Mouse (Mus musculus) MEL (cell line): ENCODE results near the gene Fev.

ENCODE experiments used
- CHD1 ChIP-seq: IDR thresholded peaks from 2 replicates; pipeline ENCODE4 v1.6.1; 2012; ENCODE audit warnings: low read depth, mild to moderate bottlenecking, inconsistent platforms, low read length, improper control_type of control experiment
- CTCF ChIP-seq, 3 experiments: IDR thresholded peaks in 2 of 3; conservative IDR thresholded peaks in 1 of 3; 2 replicates each; pipeline ENCODE4 v1.5.1; 2011 to 2012; ENCODE audit warnings: low read length in 3 of 3, low read depth in 2 of 3, mild to moderate bottlenecking in 2 of 3, improper control_type of control experiment in 1 of 3, inconsistent platforms in 1 of 3, mixed read lengths in 1 of 3, moderate library complexity in 1 of 3; ENCODE audit not compliant: control insufficient read depth in 1 of 3, insufficient read depth in 1 of 3, poor library complexity in 1 of 3, severe bottlenecking in 1 of 3
- EP300 ChIP-seq, 2 experiments: IDR thresholded peaks; 2 replicates each; pipeline ENCODE4 v1.6.1; 2011; ENCODE audit warnings: improper control_type of control experiment in 2 of 2, low read length in 2 of 2, low read depth in 1 of 2, mild to moderate bottlenecking in 1 of 2
- ETS1 ChIP-seq: IDR thresholded peaks from 2 replicates; pipeline ENCODE4 v1.6.1; 2012; ENCODE audit warnings: low read depth, mild to moderate bottlenecking, inconsistent platforms, low read length, improper control_type of control experiment, moderate library complexity
- KAT2A ChIP-seq: conservative IDR thresholded peaks from 2 replicates; pipeline ENCODE4 v1.6.1; 2012; ENCODE audit warnings: low read depth, low read length, improper control_type of control experiment, inconsistent platforms
- MAFK ChIP-seq: IDR thresholded peaks from 2 replicates; pipeline ENCODE4 v1.6.1; 2011; ENCODE audit warnings: low read depth, mild to moderate bottlenecking, low read length, improper control_type of control experiment, borderline replicate concordance
- POLR2A ChIP-seq, 2 experiments: IDR thresholded peaks; 2 replicates each; pipeline ENCODE4 v1.6.1; 2011 to 2012; ENCODE audit warnings: low read length in 2 of 2, mild to moderate bottlenecking in 2 of 2, control low read depth in 1 of 2, improper control_type of control experiment in 1 of 2, low read depth in 1 of 2, moderate library complexity in 1 of 2; ENCODE audit not compliant: control insufficient read depth in 1 of 2, insufficient read depth in 1 of 2, poor library complexity in 1 of 2
- RAD21 ChIP-seq: IDR thresholded peaks from 2 replicates; pipeline ENCODE4 v1.6.1; 2011; ENCODE audit warnings: mild to moderate bottlenecking, low read depth, low read length, improper control_type of control experiment
- SIN3A ChIP-seq: IDR thresholded peaks from 2 replicates; pipeline ENCODE4 v1.6.1; 2012; ENCODE audit warnings: low read length, improper control_type of control experiment, inconsistent platforms
- SMC3 ChIP-seq: IDR thresholded peaks from 2 replicates; pipeline ENCODE4 v1.6.1; 2011; ENCODE audit warnings: low read depth, low read length, improper control_type of control experiment
- TBP ChIP-seq: IDR thresholded peaks from 2 replicates; pipeline ENCODE4 v1.8.0; 2011; ENCODE audit warnings: low read depth, low read length, improper control_type of control experiment
- USF1 ChIP-seq: IDR thresholded peaks from 2 replicates; pipeline ENCODE4 v1.6.1; 2014; ENCODE audit warnings: low read depth, mild to moderate bottlenecking, inconsistent platforms, low read length, improper control_type of control experiment, moderate library complexity
- ZC3H11A ChIP-seq: IDR thresholded peaks from 2 replicates; pipeline ENCODE4 v1.6.1; 2012; ENCODE audit warnings: low read depth, mild to moderate bottlenecking, inconsistent platforms, low read length, improper control_type of control experiment
- ZKSCAN1 ChIP-seq: IDR thresholded peaks from 2 replicates; pipeline ENCODE4 v1.6.1; 2012; ENCODE audit warnings: low read depth, mild to moderate bottlenecking, inconsistent platforms, low read length, improper control_type of control experiment, moderate library complexity

DNA sequence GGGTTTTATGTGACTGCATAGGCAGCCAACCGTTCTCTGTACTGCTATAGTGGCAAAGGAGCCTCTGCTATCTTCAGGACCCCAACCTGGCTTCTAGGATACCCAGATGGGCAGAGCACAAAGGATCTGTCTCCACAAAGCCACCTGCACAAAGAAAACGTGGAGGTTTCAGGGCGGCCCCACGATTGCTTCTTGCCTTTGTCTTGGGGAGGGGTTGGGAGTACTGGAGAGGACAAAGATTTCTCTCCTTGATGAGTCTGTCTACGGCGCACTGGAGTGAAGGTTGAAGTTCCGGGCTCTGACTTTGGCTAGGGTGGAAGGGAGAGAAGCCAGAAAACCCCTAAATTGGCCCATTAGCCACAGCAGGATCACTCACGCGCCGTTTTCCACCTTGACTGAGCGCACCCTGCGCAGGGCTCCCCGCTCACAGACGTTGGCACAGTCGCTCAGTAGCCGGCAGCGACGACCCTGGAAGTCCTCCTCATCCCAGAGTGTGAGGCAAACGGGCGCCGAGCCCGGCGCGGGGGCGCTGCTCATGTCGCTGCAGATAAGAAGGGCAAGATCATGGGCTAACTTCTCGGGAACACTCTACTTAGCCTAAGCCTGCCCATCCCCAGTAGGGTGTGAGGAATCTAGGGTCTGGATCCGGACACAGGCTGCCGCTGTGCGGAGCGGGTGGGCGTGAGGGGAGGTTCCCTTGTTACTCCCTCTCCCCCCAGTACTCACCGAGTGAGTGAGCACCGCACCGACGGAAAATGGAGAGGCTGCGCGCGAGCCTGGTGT lies 7.3 kb upstream of the Fev start:
- TF ChIP-seq RAD21, result no peak
- no peak for TF ChIP-seq ZC3H11A
- no peak for TF ChIP-seq KAT2A
- TF ChIP-seq ETS1, result no peak
- no peak for TF ChIP-seq POLR2A (IDR thresholded peaks at IDR 0.05; ENCODE audit: control insufficient read depth in 1 of 2, insufficient read depth in 1 of 2, low read depth in 1 of 2, low read length in 2 of 2, poor library complexity in 1 of 2)
- TF ChIP-seq SMC3, result no peak
- no peak for TF ChIP-seq EP300 (IDR thresholded peaks at IDR 0.05; ENCODE audit: low read depth in 1 of 2, low read length in 2 of 2)
- TF ChIP-seq MAFK, result no peak
- no peak for TF ChIP-seq SIN3A
- no peak for TF ChIP-seq CTCF (IDR thresholded peaks at IDR 0.05 in 2 of 3, conservative IDR thresholded peaks at IDR 0.05 in 1 of 3; ENCODE audit: control insufficient read depth in 1 of 3, insufficient read depth in 1 of 3, low read depth in 2 of 3, low read length in 3 of 3, poor library complexity in 1 of 3, severe bottlenecking in 1 of 3)
- no peak for TF ChIP-seq CHD1
- no peak for TF ChIP-seq USF1
- TF ChIP-seq TBP, result no peak
- TF ChIP-seq ZKSCAN1, result no peak
